Mouse (Mus musculus) neural tube, embryonic 11.5 days (tissue): ENCODE measurements around the gene Cchcr1. TPM values are rescaled to one million over a fixed set of nuclear protein-coding genes. Genes with fewer than 3 reads are reported as not detected.

Source experiments
- ATAC-seq: fragments of 200-750 bp; cut with Nextera tagmentation; 2 replicates; pipeline ENCODE4 v1.8.0; 2017; ENCODE audit warnings: moderate number of reproducible peaks, mild to moderate bottlenecking, moderate TSS enrichment, moderate library complexity; ENCODE audit not compliant: insufficient read depth, low FRiP score, low TSS enrichment
- DNase-seq: peaks from one replicate; pipeline ENCODE4 v3.0.0-alpha.2; 2015; ENCODE audit warnings: low spot score
- H3K27ac ChIP-seq: fragments of 300-500 bp; sonication (generic); 2 replicates; pipeline ENCODE4 v1.5.1; 2014; ENCODE audit warnings: low read depth, mild to moderate bottlenecking, low read length
- H3K27me3 ChIP-seq: fragments of 300-500 bp; sonication (generic); 2 replicates; pipeline ENCODE4 v1.6.1; 2014; ENCODE audit warnings: mild to moderate bottlenecking, low read length, mixed read lengths; ENCODE audit not compliant: control insufficient read depth, insufficient read depth
- H3K36me3 ChIP-seq: fragments of 300-500 bp; sonication (generic); 2 replicates; pipeline ENCODE4 v1.6.1; 2014; ENCODE audit warnings: mild to moderate bottlenecking, low read length, moderate library complexity, mixed read lengths; ENCODE audit not compliant: control insufficient read depth, insufficient read depth
- H3K4me1 ChIP-seq: fragments of 300-500 bp; sonication (generic); 2 replicates; pipeline ENCODE4 v1.6.1; 2014; ENCODE audit warnings: low read length, mixed read lengths; ENCODE audit not compliant: control insufficient read depth, insufficient read depth
- H3K4me2 ChIP-seq: fragments of 300-500 bp; sonication (generic); 2 replicates; pipeline ENCODE4 v1.6.1; 2014; ENCODE audit warnings: low read depth, mild to moderate bottlenecking, moderate library complexity
- H3K4me3 ChIP-seq: fragments of 300-500 bp; sonication (generic); 2 replicates; pipeline ENCODE4 v1.5.1; 2014; ENCODE audit warnings: low read depth, low read length
- H3K9ac ChIP-seq: fragments of 300-500 bp; sonication (generic); 2 replicates; pipeline ENCODE4 v1.6.1; 2014; ENCODE audit warnings: mild to moderate bottlenecking, low read length
- H3K9me3 ChIP-seq: fragments of 300-500 bp; sonication (generic); 2 replicates; pipeline ENCODE4 v1.6.1; 2016; ENCODE audit warnings: low read length; ENCODE audit not compliant: control insufficient read depth
- WGBS: fragments of 180-500 bp; shearing (Covaris S2); extraction: QIAGEN DNeasy Blood & Tissue Kit; methylation state at CpG from one replicate; pipeline ENCODE4 v1.1.7; 2014; 5-methylcytosine and 5-hydroxymethylcytosine counted together
- polyA plus RNA-seq: library from polyadenylated mRNA; unstranded; fragments of >200 nt; fragmentation: Nextera tagmentation; extraction: Ambion mirVana; gene quantifications from 2 replicates; pipeline ENCODE4 v1.2.1, GENCODE M21; 2014

Cchcr1 gene
- polyA plus RNA-seq, 1 experiment from 2014 or later, result 9.4 TPM

GRCm38 (mm10) chr17:35497124-35497523 is 19.8 kb upstream of the Cchcr1 start:
- Histone ChIP-seq H3K27me3 (no peaks in the 10 kb centered on the region), H3K4me2 (no peak overlapping the region), H3K9me3 (no peaks in the 10 kb centered on the region), H3K36me3 (no peaks in the 10 kb centered on the region), H3K27ac (no peak overlapping the region), H3K9ac (no peak overlapping the region), H3K4me3 (no peak overlapping the region), H3K4me1 (no peaks in the 10 kb centered on the region)
- 98% methylated on average over 7 of the region's 7 CpGs for WGBS
- ATAC-seq (no peak), DNase-seq (no peak)

DNA sequence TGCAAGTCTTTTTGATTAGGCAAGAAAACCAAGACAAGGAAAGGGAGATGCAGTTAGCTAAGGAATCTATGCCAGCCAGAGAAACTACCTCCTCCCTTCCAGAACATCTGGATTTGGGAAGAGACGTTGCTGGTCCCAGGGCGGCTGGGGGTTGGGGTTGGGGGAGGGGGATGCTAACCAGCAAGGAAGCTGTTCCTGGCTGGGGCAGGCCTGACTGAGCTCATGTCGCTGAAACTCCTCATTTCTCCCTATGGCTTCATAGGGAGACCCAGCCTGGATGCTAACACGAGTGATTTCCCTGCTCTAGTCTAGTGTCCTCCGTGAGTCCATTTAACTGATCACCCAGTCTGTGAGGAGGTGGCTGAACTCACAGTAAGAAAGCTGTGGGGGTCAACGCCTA is 14.7 kb upstream of the Cchcr1 start:
- WGBS, result 5% methylated on average over 6 of the region's 6 CpGs
- no peak overlapping the region for H3K4me3 ChIP-seq
- DNase-seq (no peak), ATAC-seq (no peak)
- no peak overlapping the region for H3K9ac ChIP-seq
- peaks cover 19% of the 10 kb centered on the region for H3K27me3 ChIP-seq
- H3K4me1 ChIP-seq, result 0 out of 2 replicates have a peak, but pooled peaks cover 3% of the 10 kb centered on the region
- no peak overlapping the region for H3K4me2 ChIP-seq
- no peaks in the 10 kb centered on the region for H3K36me3 ChIP-seq
- no peak overlapping the region for H3K27ac ChIP-seq
- H3K9me3 ChIP-seq, result no peaks in the 10 kb centered on the region

DNA sequence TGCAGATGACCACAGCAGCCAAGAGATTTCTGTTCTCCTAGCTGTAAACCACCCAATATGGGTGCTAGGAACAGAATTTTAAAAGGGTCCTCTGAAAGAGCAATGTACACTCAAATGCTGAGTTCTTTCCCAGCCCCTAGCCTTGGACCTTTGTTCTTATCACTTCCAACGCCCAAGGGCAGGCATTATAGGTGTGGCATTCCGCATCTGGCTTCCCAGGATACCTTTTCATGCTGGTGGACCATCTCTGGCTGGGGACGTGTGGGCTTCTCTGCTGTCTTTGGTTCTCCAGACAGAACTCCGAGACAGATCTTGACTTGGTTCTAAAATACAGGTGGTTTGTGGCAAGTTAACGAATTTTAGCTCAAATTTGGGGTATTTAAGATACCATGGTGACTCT is 14.1 kb upstream of the Cchcr1 start:
- Histone ChIP-seq H3K4me1 (0 out of 2 replicates have a peak, but pooled peaks cover 3% of the 10 kb centered on the region), H3K27ac (no peak overlapping the region), H3K36me3 (no peaks in the 10 kb centered on the region), H3K4me2 (no peak overlapping the region), H3K9me3 (no peaks in the 10 kb centered on the region), H3K27me3 (peaks cover 19% of the 10 kb centered on the region), H3K9ac (no peak overlapping the region), H3K4me3 (no peak overlapping the region)
- DNase-seq (no peak), ATAC-seq (no peak)
- 47% methylated on average over 5 of the region's 5 CpGs for WGBS

- Histone ChIP-seq H3K4me3 (no peak overlapping the region), H3K4me1 (0 out of 2 replicates have a peak, but pooled peaks cover 3% of the 10 kb centered on the region), H3K9ac (no peak overlapping the region), H3K27ac (no peak overlapping the region), H3K27me3 (peaks cover 19% of the 10 kb centered on the region), H3K4me2 (no peak overlapping the region), H3K9me3 (no peaks in the 10 kb centered on the region), H3K36me3 (no peaks in the 10 kb centered on the region)
- 11% methylated on average over 5 of the region's 5 CpGs for WGBS
- no peak for DNase-seq
- ATAC-seq, result no peak
Observed at GRCm38 (mm10) chr17:35503849-35504248, 13.1 kb upstream of the Cchcr1 start.

DNA sequence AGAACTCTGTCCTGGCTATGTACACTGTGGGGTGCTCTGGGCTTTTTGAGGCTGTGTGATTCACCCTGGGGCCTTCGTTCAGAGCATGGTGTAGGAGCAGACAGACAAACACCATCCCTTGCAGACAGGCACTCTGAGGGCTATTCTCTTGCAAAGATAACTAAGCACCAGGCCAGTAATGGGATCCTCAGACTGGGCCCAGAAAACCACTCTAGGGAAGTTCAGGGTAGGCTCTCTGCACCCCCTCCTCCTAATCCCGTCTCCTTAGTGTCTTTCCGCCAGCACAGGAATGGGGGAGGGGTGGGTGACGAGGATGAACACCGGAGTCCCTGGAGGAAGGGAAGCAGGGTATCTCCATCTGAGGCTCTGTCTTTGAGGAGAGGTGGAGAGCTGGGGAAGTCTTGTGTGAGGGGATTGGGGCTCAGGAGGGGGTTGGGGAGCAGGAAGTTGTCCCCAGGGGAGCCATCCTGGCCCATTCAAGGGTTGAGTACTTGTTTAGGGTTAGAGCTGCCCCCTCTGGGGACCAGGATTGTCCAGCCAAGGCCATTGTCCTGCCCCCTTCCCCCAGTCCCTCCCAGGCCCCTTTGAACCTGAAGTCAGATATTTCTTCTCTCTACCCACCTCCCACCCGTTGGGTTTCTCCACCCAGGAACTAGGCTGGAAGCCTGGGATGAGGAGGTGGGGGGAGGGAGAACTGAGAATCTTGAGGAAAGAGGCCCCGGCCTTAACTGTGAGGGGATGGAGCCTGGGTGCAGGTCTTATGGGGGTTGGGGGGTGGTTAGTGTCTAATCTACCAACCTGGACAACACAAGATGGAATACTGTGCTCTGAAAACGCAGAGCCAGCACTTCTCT is 12.0 kb upstream of the Cchcr1 start:
- Histone ChIP-seq H3K4me1 (0 out of 2 replicates have a peak, but pooled peaks cover 3% of the 10 kb centered on the region), H3K36me3 (no peaks in the 10 kb centered on the region), H3K27ac (no peak overlapping the region), H3K4me3 (no peak overlapping the region), H3K9ac (no peak overlapping the region), H3K4me2 (no peak overlapping the region), H3K27me3 (peaks cover 19% of the 10 kb centered on the region), H3K9me3 (no peaks in the 10 kb centered on the region)
- ATAC-seq (no peak), DNase-seq (no peak)
- WGBS, result 19% methylated on average over 8 of the region's 8 CpGs

DNA sequence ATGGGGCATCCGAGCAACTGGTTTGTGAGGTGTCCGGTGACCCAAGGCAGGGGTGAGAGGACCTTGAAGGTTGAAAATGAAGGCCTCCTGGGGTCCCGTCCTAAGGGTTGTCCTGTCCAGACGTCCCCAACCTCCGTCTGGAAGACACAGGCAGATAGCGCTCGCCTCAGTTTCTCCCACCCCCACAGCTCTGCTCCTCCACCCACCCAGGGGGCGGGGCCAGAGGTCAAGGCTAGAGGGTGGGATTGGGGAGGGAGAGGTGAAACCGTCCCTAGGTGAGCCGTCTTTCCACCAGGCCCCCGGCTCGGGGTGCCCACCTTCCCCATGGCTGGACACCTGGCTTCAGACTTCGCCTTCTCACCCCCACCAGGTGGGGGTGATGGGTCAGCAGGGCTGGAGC is 11.1 kb upstream of the Cchcr1 start, which contains the start of gene Pou5f1:
TSS of gene Pou5f1 (plus strand) at position 243 of the 400 bp plus-strand sequence.
- H3K4me1 ChIP-seq, result 0 out of 2 replicates have a peak, but pooled peaks cover 3% of the 10 kb centered on the region
- H3K4me3 ChIP-seq, result no peak within 1 kb of the TSS
- H3K9ac ChIP-seq, result no peak within 1 kb of the TSS
- no peaks in the 10 kb centered on the region for H3K36me3 ChIP-seq
- no peak within 1 kb of the TSS for H3K27ac ChIP-seq
- no peaks in the 10 kb centered on the region for H3K9me3 ChIP-seq
- 39% methylated on average over 11 of the region's 13 CpGs for WGBS
- peaks cover 19% of the 10 kb centered on the region for H3K27me3 ChIP-seq
- ATAC-seq (no peak), DNase-seq (no peak)
- no peak within 1 kb of the TSS for H3K4me2 ChIP-seq

- H3K4me2 ChIP-seq, result no peak overlapping the region
- H3K27ac ChIP-seq, result no peak overlapping the region
- H3K4me3 ChIP-seq, result no peak overlapping the region
- no peak for ATAC-seq
- DNase-seq, result no peak
- no peak overlapping the region for H3K9ac ChIP-seq
- no peaks in the 10 kb centered on the region for H3K36me3 ChIP-seq
- H3K27me3 ChIP-seq, result peaks cover 19% of the 10 kb centered on the region
- H3K9me3 ChIP-seq, result no peaks in the 10 kb centered on the region
- H3K4me1 ChIP-seq, result 0 out of 2 replicates have a peak, but pooled peaks cover 3% of the 10 kb centered on the region
- WGBS, result 13% methylated on average over 10 of the region's 10 CpGs
Observed at GRCm38 (mm10) chr17:35506881-35507280, 10.0 kb upstream of the Cchcr1 start.

- H3K9ac ChIP-seq, result no peak overlapping the region
- H3K36me3 ChIP-seq, result no peaks in the 10 kb centered on the region
- no peak for DNase-seq
- no peak for ATAC-seq
- H3K27me3 ChIP-seq, result peaks cover 19% of the 10 kb centered on the region
- H3K9me3 ChIP-seq, result no peaks in the 10 kb centered on the region
- 0 out of 2 replicates have a peak, but pooled peaks cover 3% of the 10 kb centered on the region for H3K4me1 ChIP-seq
- 22% methylated on average over 13 of the region's 13 CpGs for WGBS
- no peak overlapping the region for H3K4me2 ChIP-seq
- H3K27ac ChIP-seq, result no peak overlapping the region
- H3K4me3 ChIP-seq, result no peak overlapping the region
Observed at GRCm38 (mm10) chr17:35507556-35508260, 9.2 kb upstream of the Cchcr1 start.
